Mouse (Mus musculus) stomach, embryonic 14.5 days (tissue): ENCODE data around the gene Tm9sf4. TPM values are rescaled to one million over a fixed set of nuclear protein-coding genes. Genes with fewer than 3 reads are reported as not detected.

Source experiments
- ATAC-seq: fragments of 200-750 bp; cut with Nextera tagmentation; 2 replicates; pipeline ENCODE4 v1.8.0; 2017; ENCODE audit warnings: low read depth, moderate TSS enrichment; ENCODE audit not compliant: insufficient number of reproducible peaks, insufficient read depth, low FRiP score
- H3K27ac ChIP-seq: fragments of 300-500 bp; sonication (generic); 2 replicates; pipeline ENCODE4 v1.5.1; 2014; ENCODE audit warnings: mild to moderate bottlenecking, low read length, moderate library complexity, mixed read lengths
- H3K27me3 ChIP-seq: fragments of 300-500 bp; sonication (generic); 2 replicates; pipeline ENCODE4 v1.6.1; 2014; ENCODE audit warnings: low read length, control low read depth, mixed read lengths; ENCODE audit not compliant: control insufficient read depth, insufficient read depth
- H3K36me3 ChIP-seq: fragments of 300-500 bp; sonication (generic); 2 replicates; pipeline ENCODE4 v1.6.1; 2014; ENCODE audit warnings: mild to moderate bottlenecking, control low read depth, low read length, moderate library complexity, mixed read lengths; ENCODE audit not compliant: control insufficient read depth, insufficient read depth
- H3K4me1 ChIP-seq: fragments of 300-500 bp; sonication (generic); 2 replicates; pipeline ENCODE4 v1.6.1; 2014; ENCODE audit warnings: low read length, control low read depth, mixed read lengths; ENCODE audit not compliant: control insufficient read depth, insufficient read depth
- H3K4me2 ChIP-seq: fragments of 300-500 bp; sonication (generic); replicated peaks from 2 replicates; pipeline ENCODE4 v1.6.1; 2014; ENCODE audit warnings: low read depth, low read length, control low read depth
- H3K4me3 ChIP-seq: fragments of 300-500 bp; sonication (generic); 2 replicates; pipeline ENCODE4 v1.5.1; 2014; ENCODE audit warnings: low read depth, low read length, control low read depth
- H3K9ac ChIP-seq: fragments of 300-500 bp; sonication (generic); replicated peaks from 2 replicates; pipeline ENCODE4 v1.6.1; 2014; ENCODE audit warnings: low read depth, mild to moderate bottlenecking, control low read depth, low read length, moderate library complexity, mixed read lengths
- H3K9me3 ChIP-seq: fragments of 300-500 bp; sonication (generic); 2 replicates; pipeline ENCODE4 v1.6.1; 2016; ENCODE audit warnings: low read depth, low read length, control low read depth; ENCODE audit not compliant: control insufficient read depth
- WGBS: fragments of 180-500 bp; shearing (Covaris S2); extraction: QIAGEN DNeasy Blood & Tissue Kit; methylation state at CpG from one replicate; pipeline ENCODE4 v1.1.7; 2014; 5-methylcytosine and 5-hydroxymethylcytosine counted together
- polyA plus RNA-seq: library from polyadenylated mRNA; unstranded; fragments of >200 nt; fragmentation: Nextera tagmentation; extraction: Ambion mirVana; gene quantifications from 2 replicates; pipeline ENCODE4 v1.2.1, GENCODE M21; 2014

Gene Tm9sf4
- polyA plus RNA-seq, 1 experiment from 2014 or later = 92.1 TPM

DNA sequence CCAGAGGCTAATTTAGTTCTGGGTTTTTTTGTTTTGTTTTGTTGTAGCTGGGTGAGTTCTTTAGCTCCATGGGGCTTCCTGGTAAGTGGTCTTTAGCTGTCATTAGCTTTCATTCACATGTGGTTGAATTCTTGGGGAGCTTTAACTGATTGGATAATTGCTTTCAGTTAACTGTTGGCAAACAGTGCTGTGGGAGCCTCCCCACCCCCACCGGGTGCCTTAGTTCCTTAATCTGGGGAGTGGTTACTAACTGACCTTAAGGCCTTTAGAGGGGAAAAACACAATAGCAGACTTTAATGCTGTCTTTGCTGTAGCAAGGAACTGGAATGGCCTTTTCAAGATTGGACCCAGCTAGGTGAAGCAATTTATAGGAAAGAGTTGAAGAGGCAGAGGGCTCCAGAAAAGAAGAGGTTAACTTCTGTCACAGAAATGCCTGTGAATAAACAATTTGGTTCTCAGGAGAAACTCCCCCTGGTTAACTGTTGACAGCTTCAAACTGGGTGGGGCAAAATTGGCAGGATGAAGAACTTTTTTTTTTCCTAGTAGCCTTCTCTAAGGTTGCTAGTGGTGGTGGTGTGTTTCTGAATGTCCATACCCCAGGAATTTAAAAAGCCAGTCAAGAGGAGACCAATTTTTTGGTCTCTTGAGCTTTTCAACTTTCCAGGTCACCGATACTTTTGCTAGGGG, 7.2 kb downstream of the Tm9sf4 start:
- H3K9me3 ChIP-seq = no peaks in the 10 kb centered on the region
- WGBS = 31% methylated on average over 2 of the region's 2 CpGs
- H3K4me3 ChIP-seq = no peak overlapping the region
- no peak overlapping the region for H3K4me2 ChIP-seq
- peaks cover 3% of the 10 kb centered on the region; the same call in 1 of the 2 replicates for H3K36me3 ChIP-seq
- H3K9ac ChIP-seq = no peak overlapping the region
- no peak for ATAC-seq
- H3K4me1 ChIP-seq = 0 out of 2 replicates have a peak, but pooled peaks cover 6% of the 10 kb centered on the region
- no peak overlapping the region; the same call in 1 of the 2 replicates for H3K27ac ChIP-seq
- no peaks in the 10 kb centered on the region for H3K27me3 ChIP-seq

DNA sequence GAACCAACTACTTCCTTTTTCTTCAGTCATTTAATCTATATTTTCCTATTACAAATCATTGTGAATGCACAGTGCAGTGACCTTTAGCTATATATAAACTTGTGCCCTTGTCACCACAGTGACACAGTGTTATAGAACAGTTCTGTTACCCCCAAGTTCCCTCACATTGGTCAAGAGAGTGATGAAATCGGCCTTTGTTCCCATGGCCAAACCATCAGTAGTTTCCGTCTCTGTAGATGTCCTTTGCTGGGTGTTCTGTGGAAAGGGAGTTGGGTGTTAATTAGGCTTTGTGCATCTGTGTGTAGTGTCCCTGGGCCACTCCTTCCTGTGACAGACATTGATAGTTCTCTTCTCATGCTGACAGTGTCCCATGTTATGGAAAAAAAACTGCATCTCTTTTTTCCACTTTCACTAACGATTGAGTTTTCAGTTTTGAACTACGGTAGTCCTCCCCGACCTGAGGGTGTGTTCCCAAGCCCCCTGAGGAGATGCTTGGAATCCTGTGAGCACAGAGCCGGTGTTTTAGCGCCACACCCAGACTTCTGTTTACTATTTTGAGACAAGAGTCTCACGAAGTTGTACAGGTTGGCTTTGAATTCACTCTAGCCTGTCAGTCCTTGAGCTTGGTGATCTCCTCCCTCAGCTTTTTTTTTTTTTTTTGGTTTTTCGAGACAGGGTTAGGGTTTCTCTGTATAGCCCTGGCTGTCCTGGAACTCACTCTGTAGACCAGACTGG, 9.6 kb downstream of the Tm9sf4 start:
- no peak for ATAC-seq
- Histone ChIP-seq H3K27ac (no peak overlapping the region), H3K4me1 (0 out of 2 replicates have a peak, but pooled peaks cover 5% of the 10 kb centered on the region), H3K4me2 (no peak overlapping the region), H3K36me3 (no peaks in the 10 kb centered on the region), H3K27me3 (no peaks in the 10 kb centered on the region), H3K9ac (no peak overlapping the region), H3K4me3 (no peak overlapping the region), H3K9me3 (no peaks in the 10 kb centered on the region)
- WGBS = 81% methylated on average over 9 of the region's 9 CpGs

DNA sequence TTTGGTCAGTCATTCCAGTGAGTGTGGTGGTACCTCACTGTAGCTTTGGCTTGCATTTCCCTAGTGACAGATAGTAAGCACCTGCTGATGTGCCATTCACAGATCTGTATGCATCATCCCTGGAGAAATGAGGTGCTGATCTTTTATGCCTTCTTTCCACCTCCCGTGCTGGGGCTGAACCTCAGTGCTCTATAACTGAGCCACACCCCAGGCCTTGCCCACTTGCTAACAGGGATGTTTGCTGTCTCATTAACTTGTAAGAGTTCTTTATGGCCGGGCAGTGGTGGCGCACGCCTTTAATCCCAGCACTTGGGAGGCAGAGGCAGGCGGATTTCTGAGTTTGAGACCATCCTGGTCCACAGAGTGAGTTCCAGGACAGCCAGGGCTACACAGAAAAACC, 10.9 kb downstream of the Tm9sf4 start:
- Histone ChIP-seq H3K27ac (no peak overlapping the region), H3K4me3 (no peak overlapping the region), H3K27me3 (no peaks in the 10 kb centered on the region), H3K9me3 (no peaks in the 10 kb centered on the region), H3K9ac (no peak overlapping the region), H3K36me3 (no peaks in the 10 kb centered on the region; the same call in 1 of the 2 replicates), H3K4me2 (no peak overlapping the region), H3K4me1 (0 out of 2 replicates have a peak, but pooled peaks cover 5% of the 10 kb centered on the region)
- ATAC-seq = no peak
- 86% methylated on average over 5 of the region's 5 CpGs for WGBS

DNA sequence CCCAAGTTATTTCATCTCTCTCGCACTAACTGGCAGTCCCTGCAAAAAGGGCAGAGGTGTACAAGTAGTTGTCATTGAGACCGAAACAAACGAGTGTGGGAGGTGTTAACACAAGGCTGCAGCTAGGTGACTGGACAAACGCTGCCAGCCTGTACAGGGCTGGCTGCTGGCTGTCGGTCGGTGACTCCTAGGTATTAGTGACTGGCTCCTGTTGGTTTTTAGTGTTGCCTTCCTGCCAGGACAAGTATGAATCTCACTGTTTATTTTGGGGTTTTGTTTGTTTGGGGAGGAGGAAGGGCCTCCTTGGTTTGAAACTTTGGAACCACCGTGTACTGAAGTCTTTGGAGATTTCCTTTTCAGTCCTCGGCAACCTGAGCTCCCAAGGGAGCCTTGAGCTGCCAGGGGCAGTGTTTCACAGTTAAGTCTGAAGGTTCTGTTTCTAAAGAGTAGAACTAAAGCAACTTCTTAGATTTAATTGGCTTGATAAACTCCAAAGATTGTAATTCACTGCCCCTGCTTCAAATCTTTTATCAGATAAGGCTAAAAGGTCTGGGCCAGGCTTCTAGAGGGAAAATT, 15.0 kb downstream of the Tm9sf4 start:
- Histone ChIP-seq H3K9me3 (no peaks in the 10 kb centered on the region), H3K36me3 (peaks cover 17% of the 10 kb centered on the region), H3K9ac (no peak overlapping the region), H3K4me3 (no peak overlapping the region), H3K4me1 (no peaks in the 10 kb centered on the region), H3K27me3 (no peaks in the 10 kb centered on the region), H3K4me2 (no peak overlapping the region), H3K27ac (no peak overlapping the region)
- WGBS = 66% methylated on average over 8 of the region's 8 CpGs
- ATAC-seq = no peak

DNA sequence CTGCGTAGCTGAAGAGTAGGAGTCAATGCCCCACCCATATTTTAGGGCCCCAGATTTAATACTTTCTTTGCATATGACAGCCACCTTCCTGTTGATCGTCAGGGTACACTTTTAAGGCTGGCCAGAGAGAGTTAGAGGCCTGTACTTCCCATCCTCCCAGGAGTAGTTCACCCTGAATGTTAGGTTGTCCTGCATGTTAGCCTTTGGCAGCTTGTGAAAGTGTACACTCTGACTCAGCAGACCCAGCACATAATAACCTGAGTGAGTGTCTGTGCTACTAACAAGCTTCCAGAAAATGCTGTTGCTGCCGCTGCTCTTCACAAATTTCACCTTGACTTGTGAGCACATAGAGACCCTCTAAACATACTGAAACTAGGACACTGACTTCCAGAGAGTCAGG, 16.1 kb downstream of the Tm9sf4 start:
- no peak overlapping the region for H3K4me2 ChIP-seq
- ATAC-seq = no peak
- H3K9me3 ChIP-seq = no peaks in the 10 kb centered on the region
- WGBS = 84% methylated on average over 3 of the region's 3 CpGs
- no peak overlapping the region for H3K27ac ChIP-seq
- H3K36me3 ChIP-seq = peaks cover 20% of the 10 kb centered on the region
- no peak overlapping the region for H3K9ac ChIP-seq
- H3K4me3 ChIP-seq = no peak overlapping the region
- no peaks in the 10 kb centered on the region for H3K27me3 ChIP-seq
- no peaks in the 10 kb centered on the region for H3K4me1 ChIP-seq

DNA sequence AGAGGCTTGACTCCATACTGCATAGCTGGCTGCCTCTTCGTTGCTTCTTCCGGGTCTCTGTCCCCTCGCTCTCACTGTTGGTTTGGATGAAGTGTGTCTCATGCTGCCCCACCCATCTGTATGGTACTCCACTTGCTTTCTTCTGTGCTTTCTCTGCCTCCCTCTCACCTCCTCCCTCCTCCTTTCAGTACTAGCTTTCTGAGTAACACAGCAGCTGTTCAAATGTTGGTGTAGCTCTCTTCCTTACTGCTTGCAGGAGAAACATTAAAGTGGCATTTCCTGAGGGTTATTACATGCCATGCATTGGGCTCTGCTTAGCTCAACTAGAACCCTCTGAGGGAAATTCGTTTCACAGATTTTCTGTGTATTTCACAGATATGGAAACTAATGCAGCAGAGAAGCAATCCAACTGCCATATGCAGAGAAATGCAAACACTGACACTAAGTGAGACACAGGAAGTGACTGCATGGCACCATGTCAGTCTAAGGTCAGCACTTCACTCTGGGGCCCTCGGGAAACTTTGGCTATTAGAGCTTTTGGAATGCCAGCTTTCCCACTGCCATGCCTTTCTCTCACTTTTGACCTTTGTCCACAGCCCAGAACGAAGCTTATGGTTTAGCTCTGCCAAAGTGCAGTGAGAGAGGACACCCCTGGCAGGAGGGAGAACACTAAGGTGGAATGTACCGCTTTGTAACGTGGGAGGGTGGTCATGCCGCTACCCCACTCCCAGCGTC, 18.2 kb downstream of the Tm9sf4 start:
- WGBS = 84% methylated on average over 10 of the region's 10 CpGs
- no peak overlapping the region for H3K4me2 ChIP-seq
- no peak overlapping the region for H3K27ac ChIP-seq
- H3K4me3 ChIP-seq = no peak overlapping the region
- ATAC-seq = no peak
- H3K9ac ChIP-seq = no peak overlapping the region
- no peaks in the 10 kb centered on the region for H3K9me3 ChIP-seq
- H3K36me3 ChIP-seq = peaks cover 26% of the 10 kb centered on the region
- H3K27me3 ChIP-seq = no peaks in the 10 kb centered on the region
- H3K4me1 ChIP-seq = no peaks in the 10 kb centered on the region

DNA sequence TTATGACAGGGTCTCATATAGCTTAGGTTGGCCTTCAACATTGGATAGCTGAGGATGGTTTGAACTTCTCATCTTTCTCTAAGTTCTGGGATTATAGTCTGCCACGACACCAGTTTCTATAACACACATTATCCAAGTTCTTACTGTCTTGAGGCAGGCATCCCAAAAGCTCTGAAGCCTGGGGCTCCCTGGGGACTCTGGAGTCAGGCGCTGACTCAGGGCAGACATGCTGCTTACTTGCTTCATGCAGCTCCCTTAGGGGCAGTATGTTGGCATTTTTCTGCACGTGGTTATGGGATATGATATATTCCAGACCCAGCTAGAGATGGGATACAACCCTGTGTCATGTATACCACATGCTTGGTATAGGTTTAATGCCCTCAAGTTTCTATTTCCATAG, 18.9 kb downstream of the Tm9sf4 start:
- H3K4me3 ChIP-seq = no peak overlapping the region
- no peak overlapping the region for H3K27ac ChIP-seq
- ATAC-seq = no peak
- no peaks in the 10 kb centered on the region for H3K27me3 ChIP-seq
- H3K9me3 ChIP-seq = no peaks in the 10 kb centered on the region
- no peaks in the 10 kb centered on the region for H3K4me1 ChIP-seq
- H3K9ac ChIP-seq = no peak overlapping the region
- no peak overlapping the region for H3K4me2 ChIP-seq
- peaks cover 33% of the 10 kb centered on the region for H3K36me3 ChIP-seq
- WGBS = 83% methylated on average over 3 of the region's 3 CpGs

DNA sequence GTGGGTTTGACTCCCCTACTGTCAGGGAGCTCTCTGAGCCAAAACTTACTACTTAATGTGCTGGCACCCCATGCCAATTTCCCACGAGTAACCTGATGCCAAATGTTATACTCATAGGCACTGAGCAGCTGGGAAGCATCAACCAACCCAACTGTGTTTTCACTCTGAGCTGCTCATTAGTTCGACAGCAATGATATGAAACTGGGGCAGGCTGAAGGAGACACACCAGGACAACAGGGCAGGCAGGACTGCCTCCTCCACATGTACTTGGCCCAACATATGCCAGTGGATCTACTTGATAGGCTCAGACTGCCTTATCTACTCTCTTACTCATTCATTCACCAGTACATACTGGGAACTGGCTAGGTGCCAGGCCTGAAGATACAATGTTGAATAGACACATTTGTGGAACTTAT, 25.1 kb downstream of the Tm9sf4 start:
- 62% methylated on average over 2 of the region's 2 CpGs for WGBS
- H3K36me3 ChIP-seq = peaks cover 62% of the 10 kb centered on the region
- no peak overlapping the region for H3K9ac ChIP-seq
- H3K4me3 ChIP-seq = no peak overlapping the region
- H3K27ac ChIP-seq = no peak overlapping the region
- no peaks in the 10 kb centered on the region for H3K4me1 ChIP-seq
- H3K9me3 ChIP-seq = no peaks in the 10 kb centered on the region
- no peaks in the 10 kb centered on the region for H3K27me3 ChIP-seq
- no peak for ATAC-seq
- no peak overlapping the region for H3K4me2 ChIP-seq
